Mouse (Mus musculus) testis, postnatal 10 days (tissue): ENCODE data around the gene Pcbd2.
"Not testable (repeated sequence)": the region's sequence is repeated elsewhere in the genome, so short reads cannot be mapped to it uniquely, and the experiment has no call there.

ENCODE experiments used
- DNase-seq: peaks from one replicate; pipeline ENCODE4 v3.0.0; 2021; ENCODE audit warnings: low spot score

Gene Pcbd2

GRCm38 (mm10) chr13:55727120-55727838, at the start of gene Pcbd2:
Pcbd2 (plus strand) TSS chr13:55727368.
- DNase-seq = peak; percentile 90

GRCm38 (mm10) chr13:55682201-55682600, 45.0 kb upstream of the Pcbd2 start:
- no peak for DNase-seq

GRCm38 (mm10) chr13:55683581-55683980, 43.6 kb upstream of the Pcbd2 start:
- no peak for DNase-seq

- DNase-seq = no peak
Observed at GRCm38 (mm10) chr13:55686107-55686633, 41.0 kb upstream of the Pcbd2 start.

- DNase-seq = no peak
Observed at GRCm38 (mm10) chr13:55687927-55688602, 39.1 kb upstream of the Pcbd2 start.

GRCm38 (mm10) chr13:55692535-55693242, 34.5 kb upstream of the Pcbd2 start, which contains the start of gene B230219D22Rik:
B230219D22Rik (plus strand) TSS chr13:55693124.
- DNase-seq = peak; percentile 94

GRCm38 (mm10) chr13:55693243-55693721, 33.9 kb upstream of the Pcbd2 start:
- no peak for DNase-seq

- no peak for DNase-seq
Observed at GRCm38 (mm10) chr13:55694110-55694509, 33.1 kb upstream of the Pcbd2 start.

GRCm38 (mm10) chr13:55695989-55696388, 31.2 kb upstream of the Pcbd2 start:
- not testable (repeated sequence) for DNase-seq

GRCm38 (mm10) chr13:55704301-55704700, 22.9 kb upstream of the Pcbd2 start:
- DNase-seq = no peak

- no peak for DNase-seq
Observed at GRCm38 (mm10) chr13:55712846-55713245, 14.3 kb upstream of the Pcbd2 start.

- peak; percentile 93 for DNase-seq
Observed at GRCm38 (mm10) chr13:55714501-55715166, 12.5 kb upstream of the Pcbd2 start, which contains the start of gene Txndc15. Txndc15 (plus strand) TSS chr13:55714650.

GRCm38 (mm10) chr13:55715167-55715512, 12.0 kb upstream of the Pcbd2 start:
- no peak for DNase-seq

- no peak for DNase-seq
Observed at GRCm38 (mm10) chr13:55715908-55716510, 11.2 kb upstream of the Pcbd2 start.

- no peak for DNase-seq
Observed at GRCm38 (mm10) chr13:55721516-55721915, 5.7 kb upstream of the Pcbd2 start.

GRCm38 (mm10) chr13:55721995-55722394, 5.2 kb upstream of the Pcbd2 start:
- DNase-seq = no peak

GRCm38 (mm10) chr13:55726598-55727119, 509 bp upstream of the Pcbd2 start:
- DNase-seq = no peak

- peak; percentile 71 for DNase-seq
Observed at GRCm38 (mm10) chr13:55727839-55728238, 671 bp downstream of the Pcbd2 start.

- DNase-seq = no peak
Observed at GRCm38 (mm10) chr13:55730716-55731115, 3.5 kb downstream of the Pcbd2 start.

GRCm38 (mm10) chr13:55732121-55732520, 5.0 kb downstream of the Pcbd2 start:
- DNase-seq = no peak
